Mouse (Mus musculus) neural tube, embryonic 13.5 days (tissue): ENCODE data around the gene Serpinc1. TPM values are rescaled to one million over a fixed set of nuclear protein-coding genes. Genes with fewer than 3 reads are reported as not detected.
A peak's percentile ranks its signal among the peaks of the same experiment; 100 is the strongest.
"Not testable (repeated sequence)": the region's sequence is repeated elsewhere in the genome, so short reads cannot be mapped to it uniquely, and the experiment has no call there.

ENCODE experiments used
- ATAC-seq: fragments of 200-750 bp; cut with Nextera tagmentation; 2 replicates; pipeline ENCODE4 v1.8.0; 2017; ENCODE audit warnings: low read depth, mild to moderate bottlenecking, moderate TSS enrichment, moderate library complexity
- H3K27ac ChIP-seq: fragments of 300-500 bp; sonication (generic); replicated peaks from 2 replicates; pipeline ENCODE4 v1.5.1; 2015; ENCODE audit warnings: moderate library complexity, mild to moderate bottlenecking, inconsistent platforms
- H3K27me3 ChIP-seq: fragments of 300-500 bp; sonication (generic); 2 replicates; pipeline ENCODE4 v1.6.1; 2015; ENCODE audit warnings: mild to moderate bottlenecking, inconsistent platforms
- H3K36me3 ChIP-seq: fragments of 300-500 bp; sonication (generic); 2 replicates; pipeline ENCODE4 v1.6.1; 2015; ENCODE audit warnings: mild to moderate bottlenecking, inconsistent platforms
- H3K4me1 ChIP-seq: fragments of 300-500 bp; sonication (generic); replicated peaks from 2 replicates; pipeline ENCODE4 v1.6.1; 2015; ENCODE audit warnings: inconsistent platforms
- H3K4me2 ChIP-seq: fragments of 300-500 bp; sonication (generic); 2 replicates; pipeline ENCODE4 v1.6.1; 2015; ENCODE audit warnings: inconsistent platforms, mild to moderate bottlenecking, moderate library complexity
- H3K4me3 ChIP-seq: fragments of 300-500 bp; sonication (generic); 2 replicates; pipeline ENCODE4 v1.5.1; 2015; ENCODE audit warnings: mild to moderate bottlenecking, inconsistent platforms
- H3K9ac ChIP-seq: fragments of 300-500 bp; sonication (generic); 2 replicates; pipeline ENCODE4 v1.6.1; 2015; ENCODE audit warnings: moderate library complexity, mild to moderate bottlenecking, inconsistent platforms
- H3K9me3 ChIP-seq: fragments of 300-500 bp; sonication (generic); 2 replicates; pipeline ENCODE4 v1.6.1; 2016; ENCODE audit warnings: inconsistent platforms
- WGBS: fragments of 180-500 bp; shearing (Covaris S2); methylation state at CpG from one replicate; pipeline ENCODE4 v1.1.7; 2015; 5-methylcytosine and 5-hydroxymethylcytosine counted together
- polyA plus RNA-seq: library from polyadenylated mRNA; unstranded; fragments of >200 nt; fragmentation: Nextera tagmentation; extraction: Ambion mirVana; gene quantifications from 2 replicates; pipeline ENCODE4 v1.2.1, GENCODE M21; 2015

The Serpinc1 gene
- 2.6 and 3.2 TPM in 2 replicates for polyA plus RNA-seq

DNA sequence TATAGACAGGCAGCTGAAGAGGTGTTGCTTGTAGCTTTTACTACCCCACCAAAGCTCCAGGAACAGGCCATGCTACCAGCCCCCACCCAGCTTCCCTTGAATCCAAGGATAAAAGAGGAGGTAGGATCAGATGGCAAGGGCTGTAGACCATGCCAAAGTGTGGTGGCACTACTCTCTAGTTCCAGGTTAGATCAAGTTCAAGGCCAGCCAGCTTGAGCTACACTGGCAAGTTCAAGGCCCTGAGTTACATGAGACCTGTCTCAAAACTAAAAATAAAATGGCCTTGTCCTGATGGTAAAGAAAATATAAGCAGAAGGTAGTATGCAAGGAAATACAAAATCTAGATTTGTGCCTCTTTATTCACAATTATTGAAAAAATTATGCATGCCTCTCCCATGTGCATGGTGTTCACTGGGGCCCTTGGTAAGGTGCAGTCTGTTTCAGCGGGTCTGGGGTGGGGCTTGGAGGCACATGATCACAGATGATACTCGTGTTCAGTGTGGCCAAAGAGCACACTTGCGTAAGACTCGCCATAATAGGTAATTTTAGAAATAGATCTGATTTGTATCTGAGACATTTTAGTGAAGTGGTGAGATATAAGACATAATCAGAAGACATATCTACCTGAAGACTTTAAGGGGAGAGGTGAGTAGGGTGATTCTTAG, at the start of gene Serpinc1:
Gene Serpinc1, plus strand, starts transcription at position 515 of the 665 bp plus-strand sequence.
- ATAC-seq: no peak
- no peak within 1 kb of the TSS for H3K9ac ChIP-seq
- H3K4me2 ChIP-seq: no peak within 1 kb of the TSS
- H3K27me3 ChIP-seq: no peaks in the 10 kb centered on the region
- no peaks in the 10 kb centered on the region for H3K4me1 ChIP-seq
- peaks cover 20% of the 10 kb centered on the region; the same call in 1 of the 2 replicates for H3K36me3 ChIP-seq
- no peak within 1 kb of the TSS for H3K27ac ChIP-seq
- no peak within 1 kb of the TSS for H3K4me3 ChIP-seq
- WGBS: 92% methylated on average over 4 of the region's 4 CpGs
- H3K9me3 ChIP-seq: no peaks in the 10 kb centered on the region

DNA sequence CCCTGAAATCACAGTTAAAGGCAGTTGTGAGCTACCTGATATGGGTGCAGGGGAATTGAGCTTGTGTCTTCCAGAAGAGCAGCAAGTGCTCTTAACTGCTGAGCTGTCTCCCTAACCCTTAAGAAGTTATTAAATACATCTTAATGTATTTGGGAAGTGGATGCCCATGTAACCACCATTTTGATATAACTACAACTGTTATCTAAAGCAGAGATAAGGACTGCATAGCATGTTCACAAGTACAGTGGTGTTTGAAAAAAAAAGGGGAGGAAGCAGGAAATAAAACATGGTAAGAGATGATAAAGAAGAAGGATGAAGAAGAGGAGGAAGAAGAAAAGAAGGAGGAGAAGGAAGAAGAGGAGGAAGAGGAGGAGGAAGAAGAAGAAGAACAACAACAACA, 47.1 kb upstream of the Serpinc1 start:
- H3K4me1 ChIP-seq: peaks cover 4% of the 10 kb centered on the region; the same call in 1 of the 2 replicates

GRCm38 (mm10) chr1:160933896-160934482, 44.4 kb upstream of the Serpinc1 start:
- Histone ChIP-seq H3K4me1 (no peaks in the 10 kb centered on the region), H3K36me3 (peaks cover 31% of the 10 kb centered on the region), H3K27me3 (no peaks in the 10 kb centered on the region), H3K4me2 (no peak overlapping the region), H3K9ac (no peak overlapping the region), H3K4me3 (no peak overlapping the region), H3K27ac (no peak overlapping the region), H3K9me3 (no peaks in the 10 kb centered on the region)
- 72% methylated on average over 4 of the region's 4 CpGs for WGBS
- ATAC-seq: peak; percentile 50; the same call in 1 of the 2 replicates

More for the DNA sequence above, 47.1 kb upstream of the Serpinc1 start:
- Histone ChIP-seq H3K4me2 (no peak overlapping the region), H3K4me3 (no peak overlapping the region), H3K36me3 (peaks cover 15% of the 10 kb centered on the region), H3K9me3 (no peaks in the 10 kb centered on the region), H3K27ac (no peak overlapping the region), H3K9ac (no peak overlapping the region), H3K27me3 (no peaks in the 10 kb centered on the region)
- no peak for ATAC-seq

- Histone ChIP-seq H3K36me3 (peaks cover 37% of the 10 kb centered on the region), H3K27ac (no peak overlapping the region), H3K4me1 (no peaks in the 10 kb centered on the region), H3K9ac (no peak overlapping the region), H3K4me2 (no peak overlapping the region), H3K27me3 (no peaks in the 10 kb centered on the region), H3K4me3 (no peak overlapping the region), H3K9me3 (no peaks in the 10 kb centered on the region)
- WGBS: 92% methylated on average over 6 of the region's 6 CpGs
- no peak for ATAC-seq
Measured at GRCm38 (mm10) chr1:160935551-160935950, 42.8 kb upstream of the Serpinc1 start.

GRCm38 (mm10) chr1:160963199-160963598, 15.2 kb upstream of the Serpinc1 start:
- Histone ChIP-seq H3K9ac (no peak overlapping the region), H3K27me3 (no peaks in the 10 kb centered on the region), H3K27ac (no peak overlapping the region), H3K4me2 (no peak overlapping the region), H3K4me1 (no peaks in the 10 kb centered on the region), H3K36me3 (peaks cover 82% of the 10 kb centered on the region), H3K9me3 (no peaks in the 10 kb centered on the region), H3K4me3 (no peak overlapping the region)
- WGBS: 89% methylated on average over 7 of the region's 7 CpGs
- no peak for ATAC-seq

GRCm38 (mm10) chr1:160967268-160967667, 11.1 kb upstream of the Serpinc1 start:
- H3K4me1 ChIP-seq: no peaks in the 10 kb centered on the region
- no peak overlapping the region for H3K9ac ChIP-seq
- ATAC-seq: no peak
- H3K27me3 ChIP-seq: no peaks in the 10 kb centered on the region
- 97% methylated on average over 1 of the region's 1 CpGs for WGBS
- H3K27ac ChIP-seq: no peak overlapping the region
- H3K4me2 ChIP-seq: no peak overlapping the region
- H3K9me3 ChIP-seq: no peaks in the 10 kb centered on the region
- H3K4me3 ChIP-seq: no peak overlapping the region
- H3K36me3 ChIP-seq: peaks cover 78% of the 10 kb centered on the region

- Histone ChIP-seq H3K9ac (no peak overlapping the region), H3K27me3 (no peaks in the 10 kb centered on the region), H3K4me2 (no peak overlapping the region), H3K36me3 (peaks cover 70% of the 10 kb centered on the region), H3K4me1 (no peaks in the 10 kb centered on the region), H3K9me3 (no peaks in the 10 kb centered on the region), H3K27ac (no peak overlapping the region), H3K4me3 (no peak overlapping the region)
- ATAC-seq: no peak
- 88% methylated on average over 5 of the region's 5 CpGs for WGBS
Measured at GRCm38 (mm10) chr1:160968643-160969042, 9.7 kb upstream of the Serpinc1 start.

- no peaks in the 10 kb centered on the region for H3K27me3 ChIP-seq
- H3K9ac ChIP-seq: no peak overlapping the region
- H3K4me2 ChIP-seq: no peak overlapping the region
- no peak for ATAC-seq
- 81% methylated on average over 5 of the region's 5 CpGs for WGBS
- H3K4me3 ChIP-seq: no peak overlapping the region
- peaks cover 14% of the 10 kb centered on the region; the same call in 1 of the 2 replicates for H3K36me3 ChIP-seq
- H3K9me3 ChIP-seq: no peaks in the 10 kb centered on the region
- no peak overlapping the region for H3K27ac ChIP-seq
- H3K4me1 ChIP-seq: no peaks in the 10 kb centered on the region
Measured at GRCm38 (mm10) chr1:160980021-160980420, 1.6 kb downstream of the Serpinc1 start.

- H3K27ac ChIP-seq: no peak overlapping the region
- 0 out of 2 replicates have a peak, but pooled peaks cover 10% of the 10 kb centered on the region for H3K36me3 ChIP-seq
- no peak overlapping the region for H3K4me3 ChIP-seq
- no peaks in the 10 kb centered on the region for H3K4me1 ChIP-seq
- H3K9ac ChIP-seq: no peak overlapping the region
- H3K27me3 ChIP-seq: no peaks in the 10 kb centered on the region
- 77% methylated on average over 8 of the region's 8 CpGs for WGBS
- H3K9me3 ChIP-seq: no peaks in the 10 kb centered on the region
- ATAC-seq: no peak
- no peak overlapping the region for H3K4me2 ChIP-seq
Measured at GRCm38 (mm10) chr1:160980537-160981234, 2.3 kb downstream of the Serpinc1 start.

DNA sequence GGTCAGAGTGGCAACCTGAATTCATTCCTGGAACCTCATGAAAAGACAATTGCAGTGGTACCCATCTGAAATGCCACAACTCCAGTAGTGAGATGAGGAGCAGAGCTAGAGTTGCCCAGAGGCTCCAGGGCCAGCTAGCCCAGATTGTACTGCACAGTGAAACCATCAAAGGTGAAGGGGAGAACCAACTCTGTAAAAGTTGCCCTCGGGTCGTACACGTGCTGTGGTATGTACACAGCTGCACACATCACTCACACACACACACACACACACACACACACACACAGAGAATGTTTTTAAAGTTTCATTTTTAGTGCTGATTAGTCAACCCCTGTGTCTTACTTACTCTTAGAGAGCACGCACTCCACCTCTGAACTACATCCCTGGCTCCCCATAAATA, 3.0 kb downstream of the Serpinc1 start:
- no peak for ATAC-seq
- Histone ChIP-seq H3K4me1 (no peaks in the 10 kb centered on the region), H3K9me3 (no peaks in the 10 kb centered on the region), H3K36me3 (0 out of 2 replicates have a peak, but pooled peaks cover 6% of the 10 kb centered on the region), H3K4me2 (no peak overlapping the region), H3K27ac (no peak overlapping the region), H3K4me3 (no peak overlapping the region), H3K9ac (no peak overlapping the region), H3K27me3 (no peaks in the 10 kb centered on the region)
- WGBS: 93% methylated on average over 4 of the region's 4 CpGs

- WGBS: 88% methylated on average over 3 of the region's 3 CpGs
- no peaks in the 10 kb centered on the region for H3K36me3 ChIP-seq
- no peaks in the 10 kb centered on the region for H3K27me3 ChIP-seq
- H3K9me3 ChIP-seq: no peaks in the 10 kb centered on the region
- no peak for ATAC-seq
- H3K4me1 ChIP-seq: no peaks in the 10 kb centered on the region
- H3K4me3 ChIP-seq: no peak overlapping the region
- no peak overlapping the region for H3K9ac ChIP-seq
- no peak overlapping the region for H3K27ac ChIP-seq
- H3K4me2 ChIP-seq: no peak overlapping the region
Measured at GRCm38 (mm10) chr1:160982887-160983286, 4.5 kb downstream of the Serpinc1 start.

DNA sequence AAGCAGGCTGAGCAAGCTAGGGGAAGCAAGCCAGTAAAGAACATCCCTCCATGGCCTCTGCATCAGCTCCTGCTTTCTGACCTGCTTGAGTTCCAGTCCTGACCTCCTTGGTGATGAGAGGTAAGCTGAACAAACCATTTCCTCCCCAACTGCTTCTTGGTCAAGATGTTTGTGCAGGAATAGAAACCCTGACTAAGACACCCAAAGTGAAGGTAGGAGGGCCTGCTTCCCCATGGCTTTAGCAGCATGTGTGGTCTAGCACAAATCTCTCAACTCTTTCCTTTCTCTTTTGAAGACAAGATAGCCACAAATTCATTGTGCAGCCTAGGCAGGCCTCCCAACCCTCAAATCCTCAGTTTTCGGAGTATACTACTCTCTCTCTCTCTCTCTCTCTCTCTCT, 6.3 kb downstream of the Serpinc1 start:
- not testable (repeated sequence) for H3K27ac ChIP-seq, ATAC-seq, H3K4me1 ChIP-seq, H3K4me3 ChIP-seq, H3K36me3 ChIP-seq, H3K27me3 ChIP-seq, H3K9me3 ChIP-seq, H3K4me2 ChIP-seq, H3K9ac ChIP-seq
- 71% methylated on average over 1 of the region's 1 CpGs for WGBS
